Mouse (Mus musculus) limb, embryonic 14.5 days (tissue): ENCODE measurements at regions not wholly inside any gene's neighbourhood (a gene's known extent, or its start where the extent isn't known, plus 50 kb on each side); places are given as distances from the start of the nearest gene placed in this dataset.
A peak's percentile ranks its signal among the peaks of the same experiment; 100 is the strongest.

Experiments
- ATAC-seq: fragments of 200-750 bp; cut with Nextera tagmentation; 2 replicates; pipeline ENCODE4 v1.8.0; 2017; ENCODE audit warnings: low read depth, moderate number of reproducible peaks, moderate TSS enrichment; ENCODE audit not compliant: low FRiP score
- DNase-seq: peaks from one replicate; pipeline ENCODE4 v3.0.0-alpha.2; 2015; ENCODE audit warnings: low spot score
- H3K27ac ChIP-seq: fragments of 300-500 bp; sonication (generic); replicated peaks from 2 replicates; pipeline ENCODE4 v1.5.1; 2014; ENCODE audit warnings: low read depth, mild to moderate bottlenecking, low read length, moderate library complexity, mixed read lengths
- H3K27me3 ChIP-seq: fragments of 300-500 bp; sonication (generic); 2 replicates; pipeline ENCODE4 v1.6.1; 2014; ENCODE audit warnings: low read length, mixed read lengths; ENCODE audit not compliant: control insufficient read depth, insufficient read depth
- H3K36me3 ChIP-seq: fragments of 300-500 bp; sonication (generic); 2 replicates; pipeline ENCODE4 v1.6.1; 2014; ENCODE audit warnings: mild to moderate bottlenecking, low read length, moderate library complexity, mixed read lengths; ENCODE audit not compliant: control insufficient read depth, insufficient read depth
- H3K4me1 ChIP-seq: fragments of 300-500 bp; sonication (generic); 2 replicates; pipeline ENCODE4 v1.6.1; 2014; ENCODE audit warnings: antibody characterized with exemption, low read length, mixed read lengths; ENCODE audit not compliant: control insufficient read depth, insufficient read depth
- H3K4me2 ChIP-seq: fragments of 300-500 bp; sonication (generic); replicated peaks from 2 replicates; pipeline ENCODE4 v1.6.1; 2014; ENCODE audit warnings: low read depth, mild to moderate bottlenecking, low read length, moderate library complexity; ENCODE audit not compliant: severe bottlenecking
- H3K4me3 ChIP-seq: fragments of 300-500 bp; sonication (generic); replicated peaks from 2 replicates; pipeline ENCODE4 v1.5.1; 2014; ENCODE audit warnings: low read length
- H3K9ac ChIP-seq: fragments of 300-500 bp; sonication (generic); 2 replicates; pipeline ENCODE4 v1.6.1; 2014; ENCODE audit warnings: mild to moderate bottlenecking, low read depth, low read length, moderate library complexity; ENCODE audit not compliant: severe bottlenecking
- H3K9me3 ChIP-seq: fragments of 300-500 bp; sonication (generic); 2 replicates; pipeline ENCODE4 v1.6.1; 2016; ENCODE audit warnings: low read length; ENCODE audit not compliant: control insufficient read depth
- POLR2A ChIP-seq: fragments of 200-500 bp; IDR thresholded peaks from 2 replicates; pipeline ENCODE4 v1.8.0; 2012; ENCODE audit warnings: inconsistent platforms, mild to moderate bottlenecking, moderate library complexity, borderline replicate concordance; ENCODE audit not compliant: insufficient read depth, insufficient read length; ENCODE audit errors: extremely low read depth
- WGBS: fragments of 180-500 bp; shearing (Covaris S2); extraction: QIAGEN DNeasy Blood & Tissue Kit; methylation state at CpG from one replicate; pipeline ENCODE4 v1.1.7; 2014; 5-methylcytosine and 5-hydroxymethylcytosine counted together

DNA sequence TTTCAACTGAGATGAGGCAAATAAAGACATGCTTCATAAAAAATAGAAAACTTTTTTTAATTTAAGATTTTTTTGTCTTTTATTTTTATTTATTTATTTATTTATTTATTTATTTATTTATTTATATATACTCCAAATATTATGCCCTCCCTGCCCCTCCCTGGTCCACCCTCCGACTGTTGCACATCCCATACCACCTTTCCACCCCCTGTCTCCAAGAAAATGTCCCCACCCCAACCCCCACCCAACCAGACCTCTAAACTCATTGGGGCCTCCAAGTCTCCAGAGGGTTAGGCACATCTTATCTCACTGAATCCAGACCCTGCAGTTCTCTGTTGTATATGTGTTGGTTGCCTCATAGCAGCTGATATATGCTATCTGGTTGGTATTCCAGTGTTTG is 821.2 kb upstream of the Cdh7 start:
- no peak overlapping the region for H3K27ac ChIP-seq
- H3K4me3 ChIP-seq = no peak overlapping the region
- no peak for DNase-seq
- no peak for TF ChIP-seq POLR2A
- no peaks in the 10 kb centered on the region for H3K4me1 ChIP-seq
- H3K36me3 ChIP-seq = no peaks in the 10 kb centered on the region
- 83% methylated on average over 1 of the region's 1 CpGs for WGBS
- no peak for ATAC-seq
- H3K9ac ChIP-seq = no peak overlapping the region
- no peaks in the 10 kb centered on the region for H3K27me3 ChIP-seq
- H3K9me3 ChIP-seq = 0 out of 2 replicates have a peak, but pooled peaks cover 3% of the 10 kb centered on the region
- H3K4me2 ChIP-seq = no peak overlapping the region

DNA sequence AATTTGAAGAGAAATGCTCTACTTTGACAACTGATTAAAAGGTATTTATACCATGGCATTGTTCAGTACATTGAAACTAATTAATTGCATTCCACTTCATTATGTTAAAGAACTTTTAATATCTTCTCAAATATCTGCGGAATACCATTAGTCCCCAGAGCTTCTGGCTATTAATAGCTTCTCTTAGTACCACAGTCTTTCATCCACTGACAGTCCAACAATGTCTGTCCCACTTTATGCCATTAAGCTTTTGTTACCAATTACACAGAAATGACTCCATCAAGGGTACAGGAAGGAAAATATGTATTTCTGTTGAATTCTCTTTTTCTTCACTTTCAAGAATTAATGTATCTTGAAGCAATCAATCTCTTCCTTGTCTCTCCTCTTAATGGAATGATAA is 811.4 kb upstream of the Cdh7 start:
- ATAC-seq (no peak), DNase-seq (no peak)
- Histone ChIP-seq H3K4me3 (no peak overlapping the region), H3K27me3 (no peaks in the 10 kb centered on the region), H3K36me3 (no peaks in the 10 kb centered on the region), H3K4me2 (no peak overlapping the region), H3K4me1 (no peaks in the 10 kb centered on the region), H3K9ac (no peak overlapping the region), H3K27ac (no peak overlapping the region), H3K9me3 (no peaks in the 10 kb centered on the region)
- WGBS = 76% methylated on average over 1 of the region's 1 CpGs
- no peak for TF ChIP-seq POLR2A

DNA sequence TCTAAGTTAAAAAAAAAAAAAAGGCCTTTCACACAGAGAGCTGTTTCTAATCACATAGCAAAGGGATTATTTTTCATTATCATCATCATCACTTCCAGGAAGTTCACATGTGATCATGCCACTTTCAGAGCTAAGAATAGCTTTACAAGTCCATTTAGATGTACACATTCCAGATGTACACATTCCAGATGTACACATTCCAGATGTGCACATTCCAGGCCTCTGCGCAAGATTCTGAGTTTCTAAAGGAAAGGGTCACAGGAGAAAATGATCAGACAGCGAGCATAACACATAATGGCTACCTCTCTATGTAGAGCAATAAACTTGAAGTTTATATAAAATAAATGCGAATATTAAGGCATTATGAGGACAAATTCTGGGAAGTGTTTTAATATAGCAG is 795.7 kb upstream of the Cdh7 start:
- 32% methylated on average over 3 of the region's 3 CpGs for WGBS
- ATAC-seq = peak; percentile 62

DNA sequence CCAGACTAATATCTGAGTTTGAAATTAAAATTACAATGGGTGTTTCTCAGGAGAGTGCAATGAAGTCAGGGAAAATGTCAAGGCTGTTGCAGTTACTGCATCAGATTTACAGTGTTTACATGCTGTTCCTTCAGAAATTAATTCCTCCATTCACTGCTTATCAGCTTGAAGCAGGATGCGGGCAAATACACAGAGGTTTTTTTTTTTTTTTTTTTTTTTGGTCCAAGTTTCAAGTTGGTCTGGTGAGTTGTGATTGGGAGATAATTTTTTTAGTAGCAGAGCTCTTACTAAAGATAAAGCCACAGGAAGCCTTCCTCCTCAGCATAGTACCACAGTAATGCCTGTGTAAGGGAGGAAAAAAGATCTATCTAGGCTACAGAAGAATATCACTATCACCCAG is 762.1 kb upstream of the Cdh7 start:
- Histone ChIP-seq H3K36me3 (no peaks in the 10 kb centered on the region), H3K4me2 (no peak overlapping the region), H3K9me3 (no peaks in the 10 kb centered on the region), H3K4me3 (no peak overlapping the region), H3K9ac (no peak overlapping the region), H3K27me3 (no peaks in the 10 kb centered on the region), H3K27ac (no peak overlapping the region), H3K4me1 (no peaks in the 10 kb centered on the region)
- DNase-seq = no peak
- no peak for TF ChIP-seq POLR2A
- WGBS = 87% methylated on average over 1 of the region's 1 CpGs
- ATAC-seq = no peak

More for the DNA sequence above, 795.7 kb upstream of the Cdh7 start:
- Histone ChIP-seq H3K4me3 (no peak overlapping the region), H3K36me3 (no peaks in the 10 kb centered on the region), H3K9me3 (no peaks in the 10 kb centered on the region), H3K9ac (no peak overlapping the region), H3K4me2 (no peak overlapping the region), H3K27me3 (no peaks in the 10 kb centered on the region), H3K4me1 (no peaks in the 10 kb centered on the region), H3K27ac (no peak overlapping the region)
- no peak for TF ChIP-seq POLR2A
- peak; percentile 32 for DNase-seq

DNA sequence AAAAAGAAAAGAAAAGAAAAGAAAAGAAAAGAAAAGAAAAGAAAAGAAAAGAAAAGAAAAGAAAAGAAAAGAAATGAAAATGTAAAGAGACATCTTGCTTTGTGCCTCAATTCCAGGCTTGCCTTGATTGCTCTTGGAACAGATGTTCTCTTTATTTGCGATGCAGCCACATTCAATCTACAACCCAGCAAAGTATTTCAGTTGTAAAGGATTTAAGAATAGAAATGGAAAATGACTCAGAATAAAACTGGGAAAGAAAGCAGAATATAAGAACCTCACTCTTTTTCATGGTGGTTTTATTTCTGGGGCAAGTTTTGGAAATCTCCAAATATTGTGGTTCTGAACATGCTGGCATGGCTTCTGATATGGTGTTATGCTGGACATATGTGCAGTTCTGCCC is 758.7 kb upstream of the Cdh7 start:
- no peaks in the 10 kb centered on the region for H3K27me3 ChIP-seq
- H3K9me3 ChIP-seq = no peaks in the 10 kb centered on the region
- no peak for DNase-seq
- H3K27ac ChIP-seq = no peak overlapping the region
- no peak overlapping the region for H3K9ac ChIP-seq
- no peaks in the 10 kb centered on the region for H3K4me1 ChIP-seq
- no peak overlapping the region for H3K4me3 ChIP-seq
- WGBS = 98% methylated on average over 1 of the region's 1 CpGs
- TF ChIP-seq POLR2A = no peak
- no peaks in the 10 kb centered on the region for H3K36me3 ChIP-seq
- no peak for ATAC-seq
- H3K4me2 ChIP-seq = no peak overlapping the region
